Mouse (Mus musculus): ENCODE measurements around the gene Etnk1. TPM values are rescaled to one million over a fixed set of nuclear protein-coding genes. Genes with fewer than 3 reads are reported as not detected.
A peak's percentile ranks its signal among the peaks of the same experiment; 100 is the strongest.
"Not testable (repeated sequence)": the region's sequence is repeated elsewhere in the genome, so short reads cannot be mapped to it uniquely, and the experiment has no call there.

Gene Etnk1
- total RNA-seq, 2 experiments from 2014 or later: 79.6 to 81.5 TPM

DNA sequence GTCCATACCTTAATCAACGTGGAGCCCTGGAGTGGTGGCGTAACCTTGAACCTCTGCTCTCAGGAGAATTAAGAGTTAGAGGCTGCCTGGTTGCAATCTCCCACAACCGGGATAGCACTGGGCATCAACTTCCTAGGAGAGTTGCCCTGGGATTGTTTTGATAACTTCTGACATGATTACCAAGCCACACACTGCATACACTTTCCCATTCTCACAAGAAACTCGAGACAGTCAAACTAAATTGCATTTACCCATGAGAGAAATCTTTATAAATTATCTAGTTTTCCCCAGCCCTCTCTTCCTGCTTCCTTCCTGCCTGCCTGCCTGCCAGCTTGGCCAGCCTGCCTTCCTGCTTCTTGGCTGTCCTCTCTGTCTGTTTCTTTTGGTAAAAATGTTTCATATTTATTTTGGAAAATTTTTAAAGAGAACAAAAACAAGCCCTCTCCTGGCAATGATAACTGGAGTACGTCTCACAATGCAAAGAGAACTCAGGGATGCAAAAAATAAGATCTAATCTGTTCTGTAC lies 17.2 kb upstream of the Etnk1 start:
- DNase-seq: no peak

GRCm38 (mm10) chr6:143151081-143151995 lies 15.7 kb upstream of the Etnk1 start:
- not testable (repeated sequence) for DNase-seq

DNA sequence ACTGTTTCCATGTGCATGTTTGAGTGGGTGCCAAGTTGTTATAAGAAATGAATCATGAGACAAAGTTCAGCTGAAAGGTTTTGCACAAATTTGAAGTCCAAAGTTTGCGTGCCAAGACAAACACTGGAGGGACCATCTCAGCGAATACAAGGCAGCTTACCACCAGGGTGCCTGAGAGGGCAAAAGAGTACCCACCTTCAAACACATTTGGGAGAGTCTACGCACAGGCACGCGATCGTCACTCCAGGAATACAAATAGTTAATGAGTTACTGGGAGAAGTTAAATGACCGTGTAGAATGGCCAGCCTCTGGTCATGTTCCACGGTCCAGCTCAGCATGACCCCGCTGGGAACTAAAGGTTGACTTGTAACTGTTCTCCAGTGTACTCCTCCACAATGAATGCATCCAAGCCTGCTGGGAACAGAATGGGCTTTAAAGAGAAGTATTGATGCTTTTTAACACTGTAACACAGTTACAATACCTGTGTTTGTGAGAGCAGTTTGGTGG lies 14.6 kb upstream of the Etnk1 start:
- DNase-seq: peak; percentile 61

- no peak for DNase-seq
These were observed 13.9 kb upstream of the Etnk1 start for GRCm38 (mm10) chr6:143153160-143153559.

DNA sequence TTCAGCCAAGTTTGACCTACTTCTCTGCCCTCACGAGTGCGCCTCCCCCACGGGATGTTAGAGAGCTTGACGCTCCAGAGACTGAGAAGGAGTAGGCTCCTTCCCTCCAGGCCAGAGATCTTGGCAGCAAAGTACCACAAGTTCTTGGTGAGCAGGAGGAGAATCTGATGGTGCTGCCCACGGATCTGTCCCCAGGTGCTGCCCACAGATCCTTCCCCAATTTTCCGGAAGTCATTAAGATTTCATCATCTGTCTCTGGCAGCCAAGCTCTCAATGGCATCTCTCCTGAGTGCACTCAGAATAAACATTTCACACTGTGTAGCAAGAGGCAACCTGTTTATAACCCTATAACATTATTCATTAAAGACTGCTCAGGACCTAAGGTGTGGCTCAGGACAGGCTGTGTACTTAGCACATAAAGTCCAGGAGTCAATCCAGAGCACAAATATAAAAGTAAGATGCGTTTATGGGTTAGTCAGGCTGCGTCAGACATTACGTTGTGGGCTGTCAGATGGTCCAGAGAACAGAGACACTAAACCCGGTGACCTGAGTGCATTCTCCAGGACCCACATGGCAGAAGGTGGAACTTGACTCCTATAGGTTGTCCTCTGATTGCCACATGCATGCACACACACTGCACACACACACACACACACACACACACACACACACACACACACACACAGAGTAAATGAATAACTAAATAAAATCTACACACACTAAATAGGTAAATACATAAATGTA lies 13.1 kb upstream of the Etnk1 start:
- no peak for DNase-seq

GRCm38 (mm10) chr6:143154885-143155284 lies 12.1 kb upstream of the Etnk1 start:
- DNase-seq: peak; percentile 76

- DNase-seq: no peak
These were observed 11.0 kb upstream of the Etnk1 start for GRCm38 (mm10) chr6:143155996-143156395.

GRCm38 (mm10) chr6:143156684-143157083 lies 10.3 kb upstream of the Etnk1 start:
- DNase-seq: no peak

- no peak for DNase-seq
These were observed 9.6 kb upstream of the Etnk1 start for GRCm38 (mm10) chr6:143157401-143157800.

DNA sequence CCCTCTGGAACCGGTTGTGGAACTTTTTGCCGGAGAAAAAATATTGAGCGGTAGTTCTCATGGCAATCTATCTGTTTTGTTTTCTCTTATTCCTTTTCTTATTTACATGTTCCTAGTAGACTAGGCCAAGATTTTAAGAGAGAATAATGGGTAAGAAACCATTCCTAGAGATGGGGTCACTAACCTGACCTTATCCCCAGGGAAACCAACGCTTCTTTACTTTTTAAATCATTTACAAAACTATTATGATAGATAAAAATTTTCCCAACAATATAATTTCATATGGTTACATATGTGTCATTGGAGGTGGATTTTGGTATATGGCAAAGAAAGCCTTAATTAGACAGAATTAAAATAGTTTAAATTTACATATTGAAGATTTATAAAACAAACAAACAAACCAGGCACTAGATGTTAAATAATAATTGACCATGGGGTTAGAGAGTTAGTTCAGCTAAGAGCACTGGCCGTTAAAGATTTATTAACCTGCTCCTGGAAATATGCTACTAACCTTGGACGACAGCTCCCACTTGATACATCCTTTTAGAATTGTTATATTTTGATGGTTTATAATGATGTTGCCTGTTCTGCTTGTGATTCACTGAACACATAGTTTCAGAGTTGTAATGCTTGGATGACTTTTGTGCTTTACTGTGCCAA lies 6.3 kb upstream of the Etnk1 start:
- no peak for DNase-seq

- no peak for DNase-seq
These were observed 4.7 kb upstream of the Etnk1 start for GRCm38 (mm10) chr6:143162161-143162877.

DNA sequence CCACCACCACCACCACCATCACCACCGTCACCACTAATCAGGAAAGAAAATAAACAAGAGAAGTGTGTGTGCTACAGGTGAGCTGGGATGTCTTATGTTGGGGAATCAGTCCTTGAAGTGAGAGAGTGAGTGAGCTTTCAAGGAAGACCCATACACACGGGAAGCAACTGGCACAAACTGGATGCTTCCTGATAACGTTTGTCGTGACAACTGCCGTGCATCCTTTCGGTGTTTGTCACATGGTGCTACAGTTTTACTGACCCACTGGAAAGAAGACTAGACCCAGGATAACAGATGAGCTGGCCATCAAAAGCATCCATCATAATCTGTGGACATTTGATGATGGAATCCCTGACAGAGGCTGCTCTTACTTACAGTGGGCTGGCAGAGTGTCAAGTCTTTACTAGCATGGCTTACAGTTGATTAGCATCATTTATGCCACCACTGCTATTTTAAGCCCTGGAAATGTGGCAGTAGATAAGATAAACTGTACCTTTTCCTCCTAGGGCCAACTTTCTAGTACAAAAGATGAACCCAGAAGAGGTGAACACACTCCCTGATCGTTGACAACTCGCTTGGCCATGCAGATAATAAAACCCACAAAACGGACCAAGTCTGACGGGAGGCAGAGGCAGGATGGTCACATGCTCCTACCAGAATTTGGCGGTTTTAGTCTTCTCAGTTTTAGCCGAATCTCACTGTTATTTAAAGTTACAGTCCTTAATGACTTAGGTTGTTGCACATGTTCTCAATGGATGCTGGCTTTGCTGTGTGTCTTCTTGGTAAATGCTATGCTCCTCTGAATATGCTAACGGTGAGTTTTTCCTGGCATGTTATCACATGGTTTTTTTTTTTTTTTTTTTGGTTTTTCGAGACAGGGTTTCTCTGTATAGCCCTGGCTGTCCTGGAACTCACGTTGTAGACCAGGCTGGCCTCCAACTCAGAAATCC lies 2.8 kb upstream of the Etnk1 start:
- no peak for DNase-seq

DNA sequence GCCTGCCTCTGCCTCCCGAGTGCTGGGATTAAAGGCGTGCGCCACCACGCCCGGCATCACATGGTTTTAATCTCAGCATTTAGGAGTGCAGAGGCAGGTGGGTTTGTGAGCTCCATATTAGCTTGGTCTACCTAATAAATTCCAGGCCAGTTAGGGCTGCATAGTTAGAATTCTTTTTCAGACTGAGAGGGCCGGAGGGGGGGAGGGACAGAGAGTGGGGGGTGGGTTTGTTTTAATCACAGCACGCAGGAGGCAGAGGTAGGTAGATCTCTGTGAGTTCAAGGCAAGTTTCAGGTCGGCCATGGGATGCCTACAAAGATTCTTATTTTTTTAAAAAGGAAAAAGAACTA lies 2.1 kb upstream of the Etnk1 start:
- no peak for DNase-seq

- DNase-seq: no peak
These were observed 1.4 kb upstream of the Etnk1 start for GRCm38 (mm10) chr6:143165404-143166257.

- DNase-seq: peak; percentile 70
These were observed 443 bp downstream of the Etnk1 start for GRCm38 (mm10) chr6:143167409-143167919.

DNA sequence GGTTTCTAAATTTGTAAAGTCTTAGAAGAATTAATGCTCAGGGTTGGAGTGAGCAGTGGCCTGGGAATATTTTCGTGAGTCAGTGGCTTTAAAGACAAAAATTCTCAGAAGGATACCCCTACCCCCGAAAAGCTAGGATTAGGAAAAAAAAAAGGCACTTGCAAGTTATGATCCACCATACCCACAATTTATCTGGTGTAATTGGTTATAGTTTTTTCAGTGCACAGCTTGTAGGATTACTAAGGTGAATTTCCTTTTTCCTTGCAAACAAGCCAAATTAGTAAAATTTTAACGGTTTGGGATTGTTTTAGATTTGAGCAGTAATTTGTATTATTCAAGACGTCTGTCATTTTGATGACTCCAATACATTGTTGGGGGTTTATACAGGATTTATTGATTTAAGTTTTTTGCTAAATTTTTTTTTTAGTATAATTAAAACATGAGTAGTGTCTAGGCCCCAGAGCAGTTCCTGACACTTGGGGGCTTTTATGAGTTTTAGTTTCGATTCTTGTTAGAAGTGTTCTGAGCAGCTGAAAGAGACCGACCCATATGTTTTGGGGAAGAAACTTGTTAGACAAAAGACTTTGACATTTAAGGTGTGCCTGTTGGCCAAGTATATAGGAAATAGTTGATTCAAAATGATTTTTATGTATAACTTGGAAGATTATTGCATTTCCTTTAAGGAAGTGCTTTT lies 1.1 kb downstream of the Etnk1 start:
- DNase-seq: no peak

- DNase-seq: no peak
These were observed 2.4 kb downstream of the Etnk1 start for GRCm38 (mm10) chr6:143169385-143169784.

GRCm38 (mm10) chr6:143170166-143170960 lies 3.3 kb downstream of the Etnk1 start:
- no peak for DNase-seq
